Mouse (Mus musculus) midbrain, embryonic 16.5 days (tissue): ENCODE measurements around the gene Kifc5b. TPM values are rescaled to one million over a fixed set of nuclear protein-coding genes. Genes with fewer than 3 reads are reported as not detected.

Experiments
- ATAC-seq: fragments of 200-750 bp; cut with Nextera tagmentation; 2 replicates; pipeline ENCODE4 v1.8.0; 2017; ENCODE audit warnings: moderate TSS enrichment
- H3K27ac ChIP-seq: fragments of 300-500 bp; sonication (generic); 2 replicates; pipeline ENCODE4 v1.5.1; 2014; ENCODE audit warnings: mild to moderate bottlenecking, low read length, mixed read lengths
- H3K27me3 ChIP-seq: fragments of 300-500 bp; sonication (generic); 2 replicates; pipeline ENCODE4 v1.6.1; 2014; ENCODE audit warnings: low read depth, low read length, mixed read lengths; ENCODE audit not compliant: control insufficient read depth, insufficient read depth
- H3K36me3 ChIP-seq: fragments of 300-500 bp; sonication (generic); 2 replicates; pipeline ENCODE4 v1.6.1; 2014; ENCODE audit warnings: mild to moderate bottlenecking, low read length, moderate library complexity, mixed read lengths; ENCODE audit not compliant: control insufficient read depth, insufficient read depth
- H3K4me1 ChIP-seq: fragments of 300-500 bp; sonication (generic); 2 replicates; pipeline ENCODE4 v1.6.1; 2014; ENCODE audit warnings: mild to moderate bottlenecking, low read length, mixed read lengths; ENCODE audit not compliant: control insufficient read depth, insufficient read depth
- H3K4me2 ChIP-seq: fragments of 300-500 bp; sonication (generic); 2 replicates; pipeline ENCODE4 v1.6.1; 2014; ENCODE audit warnings: mild to moderate bottlenecking, low read length, mixed read lengths
- H3K4me3 ChIP-seq: fragments of 300-500 bp; sonication (generic); 2 replicates; pipeline ENCODE4 v1.5.1; 2014; ENCODE audit warnings: low read depth, mild to moderate bottlenecking, low read length, moderate library complexity, mixed read lengths
- H3K9ac ChIP-seq: fragments of 300-500 bp; sonication (generic); 2 replicates; pipeline ENCODE4 v1.6.1; 2014; ENCODE audit warnings: low read depth, low read length, mixed read lengths
- H3K9me3 ChIP-seq: fragments of 300-500 bp; sonication (generic); replicated peaks from 2 replicates; pipeline ENCODE4 v1.6.1; 2014; ENCODE audit warnings: mild to moderate bottlenecking, low read length, mixed read lengths; ENCODE audit not compliant: control insufficient read depth, poor library complexity, severe bottlenecking
- WGBS: fragments of 180-500 bp; shearing (Covaris S2); extraction: QIAGEN DNeasy Blood & Tissue Kit; methylation state at CpG from one replicate; pipeline ENCODE4 v1.1.7; 2014; 5-methylcytosine and 5-hydroxymethylcytosine counted together
- polyA plus RNA-seq: library from polyadenylated mRNA; unstranded; fragments of >200 nt; fragmentation: Nextera tagmentation; extraction: Ambion mirVana; gene quantifications from 2 replicates; pipeline ENCODE4 v1.2.1, GENCODE M21; 2015

The Kifc5b gene
- polyA plus RNA-seq, 1 experiment from 2014 or later: 2.3 TPM

- peak overlapping the region; percentile 78 for H3K4me3 ChIP-seq
- H3K9me3 ChIP-seq: no peaks in the 10 kb centered on the region
- H3K4me1 ChIP-seq: peaks cover 71% of the 10 kb centered on the region
- H3K4me2 ChIP-seq: peak overlapping the region; percentile 91
- no peak for ATAC-seq
- peak overlapping the region; percentile 85 for H3K9ac ChIP-seq
- H3K36me3 ChIP-seq: no peaks in the 10 kb centered on the region
- H3K27ac ChIP-seq: peak overlapping the region; percentile 93
- WGBS: 0% methylated on average over 40 of the region's 87 CpGs
- no peaks in the 10 kb centered on the region for H3K27me3 ChIP-seq
Measured at GRCm38 (mm10) chr17:26948316-26949050, 31.6 kb downstream of the Kifc5b start.

DNA sequence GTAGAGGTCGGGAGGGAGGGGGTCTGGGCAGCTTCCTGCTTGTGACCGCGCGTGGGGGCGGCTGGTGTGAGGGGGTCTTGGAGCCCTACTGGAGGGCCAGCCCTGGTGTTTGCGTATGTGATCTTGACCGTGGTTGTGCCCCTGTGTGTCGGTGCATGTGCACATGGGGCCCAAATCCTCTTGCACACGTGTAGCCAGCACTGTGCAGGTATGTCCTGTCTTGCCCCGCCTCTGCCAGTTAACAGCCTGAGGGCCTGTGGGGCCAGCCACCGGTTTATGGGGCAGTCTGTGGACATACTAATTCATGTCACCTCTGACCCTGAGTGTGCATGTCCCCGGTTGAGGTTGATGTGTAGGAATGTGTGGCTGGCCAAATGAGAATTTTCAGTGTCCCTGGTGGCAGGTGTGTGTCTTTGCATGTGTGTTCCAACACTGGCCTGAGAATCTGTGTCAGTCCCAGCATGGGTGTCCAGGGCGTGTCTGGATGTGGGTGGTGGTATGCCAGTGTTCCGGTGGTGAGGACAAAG, 32.2 kb downstream of the Kifc5b start:
- Histone ChIP-seq H3K4me2 (peak overlapping the region; percentile 91), H3K4me1 (peaks cover 74% of the 10 kb centered on the region), H3K27ac (peak overlapping the region; percentile 93), H3K4me3 (peak overlapping the region; percentile 78), H3K9ac (peak overlapping the region; percentile 85), H3K27me3 (no peaks in the 10 kb centered on the region), H3K9me3 (no peaks in the 10 kb centered on the region), H3K36me3 (no peaks in the 10 kb centered on the region)
- WGBS: 5% methylated on average over 13 of the region's 14 CpGs
- peak; percentile 16 for ATAC-seq

- Histone ChIP-seq H3K9me3 (no peaks in the 10 kb centered on the region), H3K27me3 (no peaks in the 10 kb centered on the region), H3K4me2 (peak overlapping the region; percentile 91), H3K27ac (peak overlapping the region; percentile 93; the same call in 1 of the 2 replicates), H3K4me3 (peak overlapping the region; percentile 78), H3K4me1 (peaks cover 75% of the 10 kb centered on the region), H3K9ac (peak overlapping the region; percentile 85), H3K36me3 (peaks cover 1% of the 10 kb centered on the region)
- WGBS: 26% methylated on average over 5 of the region's 5 CpGs
- no peak for ATAC-seq
Measured at GRCm38 (mm10) chr17:26949866-26950265, 33.0 kb downstream of the Kifc5b start.

GRCm38 (mm10) chr17:26950560-26951288, 33.8 kb downstream of the Kifc5b start:
- Histone ChIP-seq H3K36me3 (peaks cover 10% of the 10 kb centered on the region), H3K4me3 (peak overlapping the region; percentile 43), H3K9ac (peak overlapping the region; percentile 85), H3K4me2 (peak overlapping the region; percentile 91), H3K4me1 (peaks cover 72% of the 10 kb centered on the region), H3K9me3 (no peaks in the 10 kb centered on the region), H3K27me3 (no peaks in the 10 kb centered on the region), H3K27ac (peak overlapping the region; percentile 71)
- no peak for ATAC-seq
- WGBS: 24% methylated on average over 7 of the region's 7 CpGs

DNA sequence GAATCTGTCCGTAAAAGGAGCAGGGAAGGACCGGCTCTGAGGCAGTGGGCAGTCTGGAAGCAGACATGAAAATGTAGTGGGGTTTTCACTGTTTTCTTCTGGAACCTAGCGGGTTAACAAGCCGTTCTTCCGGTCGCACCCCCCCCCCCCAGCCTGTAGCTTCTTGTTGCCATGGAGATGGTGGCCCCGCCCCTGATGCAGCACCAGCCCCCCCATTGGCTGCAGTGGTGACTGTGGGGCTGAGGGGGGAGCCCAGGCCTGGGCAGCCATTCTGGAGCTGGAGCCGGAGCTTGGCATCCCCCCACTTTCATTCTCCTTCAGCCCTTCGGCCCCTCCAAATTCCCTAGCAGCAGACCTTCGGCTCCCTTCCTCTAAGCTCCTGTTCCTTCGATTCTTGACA, 34.5 kb downstream of the Kifc5b start:
- H3K9ac ChIP-seq: peak overlapping the region; percentile 85
- peaks cover 65% of the 10 kb centered on the region for H3K4me1 ChIP-seq
- H3K27ac ChIP-seq: peak overlapping the region; percentile 71
- H3K9me3 ChIP-seq: no peaks in the 10 kb centered on the region
- H3K27me3 ChIP-seq: no peaks in the 10 kb centered on the region
- WGBS: under 1% methylated on average over 10 of the region's 11 CpGs
- peak overlapping the region; percentile 43 for H3K4me3 ChIP-seq
- peak overlapping the region; percentile 91 for H3K4me2 ChIP-seq
- H3K36me3 ChIP-seq: peaks cover 12% of the 10 kb centered on the region
- ATAC-seq: peak; percentile 47

- H3K9me3 ChIP-seq: no peaks in the 10 kb centered on the region
- peak overlapping the region; percentile 85 for H3K9ac ChIP-seq
- whole genome bisulfite sequencing: under 1% methylated on average over 23 of the region's 23 CpGs
- H3K36me3 ChIP-seq: peaks cover 18% of the 10 kb centered on the region
- peak overlapping the region; percentile 43 for H3K4me3 ChIP-seq
- H3K27ac ChIP-seq: peak overlapping the region; percentile 71
- ATAC-seq: no peak; the same call in 1 of the 2 replicates
- peak overlapping the region; percentile 91 for H3K4me2 ChIP-seq
- peaks cover 57% of the 10 kb centered on the region for H3K4me1 ChIP-seq
- H3K27me3 ChIP-seq: no peaks in the 10 kb centered on the region
Measured at GRCm38 (mm10) chr17:26951952-26952877, 35.3 kb downstream of the Kifc5b start.

GRCm38 (mm10) chr17:26953201-26953600, 36.3 kb downstream of the Kifc5b start:
- H3K27me3 ChIP-seq: no peaks in the 10 kb centered on the region
- H3K9me3 ChIP-seq: no peaks in the 10 kb centered on the region
- peak overlapping the region; percentile 91 for H3K4me2 ChIP-seq
- H3K4me1 ChIP-seq: peaks cover 51% of the 10 kb centered on the region
- H3K36me3 ChIP-seq: peaks cover 28% of the 10 kb centered on the region
- no peak overlapping the region for H3K27ac ChIP-seq
- no peak for ATAC-seq
- 22% methylated on average over 6 of the region's 6 CpGs for WGBS
- H3K4me3 ChIP-seq: peak overlapping the region; percentile 43
- peak overlapping the region; percentile 85 for H3K9ac ChIP-seq

DNA sequence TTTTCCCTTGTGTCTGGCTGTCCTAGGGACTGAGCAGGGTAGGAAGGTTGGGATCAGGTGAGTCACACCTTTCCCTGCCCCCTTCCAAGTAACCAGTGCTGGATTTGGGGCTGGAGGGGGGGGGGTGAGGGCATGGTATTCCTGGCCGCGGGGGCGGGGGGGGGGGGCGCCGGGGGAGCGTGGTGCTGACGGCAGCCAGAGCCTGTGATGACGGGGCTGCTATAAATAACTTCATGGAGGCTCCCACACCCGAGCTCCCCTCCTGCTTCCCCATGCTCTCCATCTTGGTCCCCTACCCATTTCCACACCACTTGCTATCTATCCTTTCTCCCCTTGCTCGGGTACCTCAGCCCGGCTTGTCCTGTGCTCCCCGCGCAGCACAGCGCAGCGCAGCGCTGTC, 36.8 kb downstream of the Kifc5b start:
- H3K4me1 ChIP-seq: peaks cover 51% of the 10 kb centered on the region
- H3K4me2 ChIP-seq: peak overlapping the region; percentile 91
- H3K4me3 ChIP-seq: peak overlapping the region; percentile 43; the same call in 1 of the 2 replicates
- no peaks in the 10 kb centered on the region for H3K27me3 ChIP-seq
- WGBS: 21% methylated on average over 14 of the region's 16 CpGs
- no peak overlapping the region; the same call in 1 of the 2 replicates for H3K27ac ChIP-seq
- H3K36me3 ChIP-seq: peaks cover 33% of the 10 kb centered on the region
- ATAC-seq: no peak
- H3K9ac ChIP-seq: peak overlapping the region; percentile 85
- no peaks in the 10 kb centered on the region for H3K9me3 ChIP-seq
